Mouse (Mus musculus) gastrocnemius, adult 18-20 months (tissue): Measurements from ENCODE around the gene Zfp747. TPM values are rescaled to one million over a fixed set of nuclear protein-coding genes. Genes with fewer than 3 reads are reported as not detected.

Experiments used
- DNase-seq: peaks from one replicate; pipeline ENCODE4 v3.0.0; 2021; ENCODE audit warnings: low spot score
- total RNA-seq, 2 experiments: library from RNA; stranded (reverse); gene quantifications; 2 replicates each; pipeline ENCODE4 v1.2.3; 2021

Zfp747 gene
- total RNA-seq, 2 experiments from 2014 or later: 2.4 to 2.6 TPM

- DNase-seq: no peak
These were observed 40.2 kb downstream of the Zfp747 start for GRCm38 (mm10) chr7:127335604-127336003.

GRCm38 (mm10) chr7:127333240-127333639, 42.6 kb downstream of the Zfp747 start:
- DNase-seq: no peak

GRCm38 (mm10) chr7:127326685-127327084, 49.2 kb downstream of the Zfp747 start:
- peak; percentile 62 for DNase-seq

GRCm38 (mm10) chr7:127325550-127325949, 50.3 kb downstream of the Zfp747 start:
- DNase-seq: no peak

GRCm38 (mm10) chr7:127324944-127325343, 50.9 kb downstream of the Zfp747 start:
- no peak for DNase-seq

Other genes with a start within 250 kb of the Zfp747 start
- under 1 TPM; 0.07 to 0.14 TPM for gene Spn, start 238.2 kb downstream of the Zfp747 start, total RNA-seq
- 10 to 100 TPM; 25.1 to 26.8 TPM for gene Cd2bp2, start 180.0 kb downstream of the Zfp747 start, total RNA-seq
- gene Tbc1d10b, start 167.6 kb downstream of the Zfp747 start, total RNA-seq: 10 to 100 TPM; 26.4 to 29.5 TPM
- gene Mylpf, start 167.2 kb downstream of the Zfp747 start, total RNA-seq: over 10,000 TPM; 24,635 to 28,732 TPM
- 1 to 10 TPM; 4.2 to 4.6 TPM for gene Zfp553, start 143.0 kb downstream of the Zfp747 start, total RNA-seq
- 1 to 10 TPM; 1.0 to 1.3 TPM for gene Sept1, start 142.9 kb downstream of the Zfp747 start, total RNA-seq
- 10 to 100 TPM; 19.7 to 21.1 TPM for gene Zfp771, start 131.8 kb downstream of the Zfp747 start, total RNA-seq
- gene Dctpp1, start 115.3 kb downstream of the Zfp747 start, total RNA-seq: 10 to 100 TPM; 32.6 TPM
- gene Sephs2, start 102.0 kb downstream of the Zfp747 start, total RNA-seq: 10 to 100 TPM; 34.7 to 34.9 TPM
- under 1 TPM; 0.21 to 0.33 TPM for gene Itgal, start 79.8 kb downstream of the Zfp747 start, total RNA-seq
- gene Zfp768, start 30.5 kb downstream of the Zfp747 start, total RNA-seq: 10 to 100 TPM; 36.4 to 41.6 TPM
- 1 to 10 TPM; 1.8 to 2.2 TPM for gene 9130019O22Rik, start 11.1 kb upstream of the Zfp747 start, total RNA-seq
- gene E430018J23Rik, start 17.6 kb upstream of the Zfp747 start, total RNA-seq: 1 to 10 TPM; 1.7 to 1.8 TPM
- 1 to 10 TPM; 1.6 to 1.9 TPM for gene Zfp764, start 30.8 kb upstream of the Zfp747 start, total RNA-seq
- gene Zfp688, start 46.0 kb upstream of the Zfp747 start, total RNA-seq: 1 to 10 TPM; 1.4 to 2.1 TPM
- gene Zfp689, start 73.1 kb upstream of the Zfp747 start, total RNA-seq: under 1 TPM; 0.76 to 0.82 TPM
- 10 to 100 TPM; 16.5 to 19.4 TPM for gene Prr14, start 83.6 kb upstream of the Zfp747 start, total RNA-seq
- gene Fbrs, start 103.1 kb upstream of the Zfp747 start, total RNA-seq: 10 to 100 TPM; 25.2 to 26.6 TPM
- gene Srcap, start 135.9 kb upstream of the Zfp747 start, total RNA-seq: 10 to 100 TPM; 46.5 to 46.6 TPM
- 1 to 10 TPM; 2.8 to 3.8 TPM for gene Gm42715, start 143.5 kb upstream of the Zfp747 start, total RNA-seq
- not detected for gene Tmem265, start 185.3 kb upstream of the Zfp747 start, total RNA-seq
- gene Phkg2, start 197.3 kb upstream of the Zfp747 start, total RNA-seq: 10 to 100 TPM in 1 of 2 experiments, 1 to 10 TPM in 1; 9.0 to 10.4 TPM
- gene Ccdc189, start 212.5 kb upstream of the Zfp747 start, total RNA-seq: 1 to 10 TPM; 2.9 to 3.3 TPM
- 10 to 100 TPM; 30.5 to 33.4 TPM for gene Rnf40, start 212.7 kb upstream of the Zfp747 start, total RNA-seq
- gene Zfp629, start 239.7 kb upstream of the Zfp747 start, total RNA-seq: 1 to 10 TPM; 7.4 to 9.5 TPM